Mouse (Mus musculus) kidney, embryonic 15.5 days (tissue): ENCODE results near the gene Srsf4. TPM values are rescaled to one million over a fixed set of nuclear protein-coding genes. Genes with fewer than 3 reads are reported as not detected.

Source experiments
- ATAC-seq: fragments of 200-750 bp; cut with Nextera tagmentation; replicated peaks from 2 replicates; pipeline ENCODE4 v1.8.0; 2017; ENCODE audit warnings: moderate TSS enrichment; ENCODE audit not compliant: low FRiP score
- H3K27ac ChIP-seq: fragments of 300-500 bp; sonication (generic); 2 replicates; pipeline ENCODE4 v1.5.1; 2015; ENCODE audit warnings: mild to moderate bottlenecking, inconsistent platforms
- H3K27me3 ChIP-seq: fragments of 300-500 bp; sonication (generic); 2 replicates; pipeline ENCODE4 v1.6.1; 2015; ENCODE audit warnings: inconsistent platforms
- H3K36me3 ChIP-seq: fragments of 300-500 bp; sonication (generic); 2 replicates; pipeline ENCODE4 v1.6.1; 2015; ENCODE audit warnings: inconsistent platforms
- H3K4me1 ChIP-seq: fragments of 300-500 bp; sonication (generic); 2 replicates; pipeline ENCODE4 v1.6.1; 2015; ENCODE audit warnings: inconsistent platforms
- H3K4me2 ChIP-seq: fragments of 300-500 bp; sonication (generic); 2 replicates; pipeline ENCODE4 v1.6.1; 2015; ENCODE audit warnings: moderate library complexity, mild to moderate bottlenecking, inconsistent platforms
- H3K4me3 ChIP-seq: fragments of 300-500 bp; sonication (generic); replicated peaks from 2 replicates; pipeline ENCODE4 v1.5.1; 2015; ENCODE audit warnings: mild to moderate bottlenecking, inconsistent platforms
- H3K9ac ChIP-seq: fragments of 300-500 bp; sonication (generic); 2 replicates; pipeline ENCODE4 v1.6.1; 2015; ENCODE audit warnings: mild to moderate bottlenecking, inconsistent platforms
- H3K9me3 ChIP-seq: fragments of 300-500 bp; sonication (generic); replicated peaks from 2 replicates; pipeline ENCODE4 v1.6.1; 2016; ENCODE audit warnings: inconsistent platforms
- WGBS: fragments of 180-500 bp; shearing (Covaris S2); methylation state at CpG from one replicate; pipeline ENCODE4 v1.1.7; 2015; ENCODE audit warnings: mixed read lengths; 5-methylcytosine and 5-hydroxymethylcytosine counted together
- polyA plus RNA-seq: library from polyadenylated mRNA; unstranded; fragments of >200 nt; fragmentation: Nextera tagmentation; extraction: Ambion mirVana; gene quantifications from 2 replicates; pipeline ENCODE4 v1.2.1, GENCODE M21; 2015

The Srsf4 gene
- polyA plus RNA-seq, 1 experiment from 2014 or later = 114 TPM

DNA sequence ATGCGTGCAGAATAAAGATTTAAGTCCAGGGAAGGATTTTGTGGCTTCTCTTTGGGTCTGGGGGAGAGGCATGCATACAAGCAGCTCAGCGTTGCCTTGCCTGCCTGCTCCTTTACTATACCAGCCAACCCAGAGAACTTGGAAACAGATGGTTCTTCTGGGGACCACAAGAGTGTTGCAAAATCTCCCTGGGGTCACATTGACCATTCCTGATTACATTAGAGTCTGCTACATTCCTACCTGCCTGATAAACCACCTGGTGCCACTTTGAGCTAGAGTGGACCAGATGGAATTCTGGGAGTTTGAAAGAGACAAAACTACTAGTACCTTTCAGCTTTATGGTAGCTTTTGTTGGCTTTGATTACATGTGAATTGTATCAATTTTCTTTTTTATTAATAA lies 3.4 kb downstream of the Srsf4 start:
- peaks cover 58% of the 10 kb centered on the region for H3K4me1 ChIP-seq

DNA sequence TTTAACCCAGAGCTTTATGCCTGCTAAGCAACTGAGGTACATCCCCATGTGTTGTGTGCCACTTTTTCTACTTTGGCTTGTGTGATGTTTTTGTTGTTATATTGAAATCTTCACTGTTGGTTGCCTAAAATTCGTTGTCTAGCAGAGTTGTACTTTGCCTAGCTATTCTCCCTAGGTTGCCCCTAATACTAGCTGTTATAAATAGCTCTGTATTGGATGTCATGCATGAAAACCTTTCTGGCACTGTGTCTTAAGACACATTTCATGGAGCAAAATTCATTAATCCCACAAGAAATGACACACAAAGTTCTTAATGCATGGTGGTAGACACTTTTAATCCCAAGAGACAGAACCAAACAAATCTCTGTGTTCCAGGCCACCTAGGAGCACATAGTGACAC lies 6.3 kb downstream of the Srsf4 start:
- Histone ChIP-seq H3K9ac (no peak overlapping the region), H3K27me3 (no peaks in the 10 kb centered on the region), H3K36me3 (0 out of 2 replicates have a peak, but pooled peaks cover 6% of the 10 kb centered on the region), H3K4me3 (no peak overlapping the region), H3K27ac (no peak overlapping the region), H3K9me3 (no peaks in the 10 kb centered on the region), H3K4me2 (no peak overlapping the region), H3K4me1 (peaks cover 51% of the 10 kb centered on the region)
- WGBS = 70% methylated on average over 1 of the region's 1 CpGs
- ATAC-seq = no peak

More for the DNA sequence above, 3.4 kb downstream of the Srsf4 start:
- Histone ChIP-seq H3K27me3 (no peaks in the 10 kb centered on the region), H3K4me3 (no peak overlapping the region), H3K36me3 (no peaks in the 10 kb centered on the region), H3K9me3 (no peaks in the 10 kb centered on the region), H3K9ac (no peak overlapping the region), H3K4me2 (0 out of 2 replicates have a peak overlapping the region, but pooled peaks have one; percentile 14), H3K27ac (no peak overlapping the region)
- no peak for ATAC-seq
- WGBS = 73% methylated on average over 2 of the region's 2 CpGs

DNA sequence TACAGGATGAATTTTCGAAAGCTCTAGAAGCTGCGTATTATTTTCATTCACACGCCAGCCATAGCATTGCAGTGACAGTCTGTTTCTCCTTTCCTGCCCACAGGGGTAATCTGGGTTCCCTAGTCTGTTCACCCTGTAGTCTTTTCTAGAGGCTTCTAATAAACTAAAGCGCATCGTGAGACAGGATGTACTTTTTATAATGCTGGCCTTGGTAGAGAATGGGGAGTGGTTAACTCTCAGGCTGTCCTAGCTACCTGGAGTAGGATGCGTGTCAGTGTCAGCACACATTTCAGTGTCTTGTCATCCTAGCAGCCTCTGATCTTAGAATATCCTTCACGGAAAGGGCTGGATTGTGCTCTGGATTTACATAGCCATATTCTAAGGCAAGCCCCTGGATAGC lies 7.9 kb downstream of the Srsf4 start:
- H3K4me1 ChIP-seq = peaks cover 38% of the 10 kb centered on the region
- H3K4me3 ChIP-seq = no peak overlapping the region
- H3K9ac ChIP-seq = no peak overlapping the region
- H3K27me3 ChIP-seq = no peaks in the 10 kb centered on the region
- peaks cover 22% of the 10 kb centered on the region for H3K36me3 ChIP-seq
- no peak overlapping the region for H3K27ac ChIP-seq
- H3K9me3 ChIP-seq = no peaks in the 10 kb centered on the region
- WGBS = 86% methylated on average over 7 of the region's 7 CpGs
- H3K4me2 ChIP-seq = no peak overlapping the region
- ATAC-seq = no peak

DNA sequence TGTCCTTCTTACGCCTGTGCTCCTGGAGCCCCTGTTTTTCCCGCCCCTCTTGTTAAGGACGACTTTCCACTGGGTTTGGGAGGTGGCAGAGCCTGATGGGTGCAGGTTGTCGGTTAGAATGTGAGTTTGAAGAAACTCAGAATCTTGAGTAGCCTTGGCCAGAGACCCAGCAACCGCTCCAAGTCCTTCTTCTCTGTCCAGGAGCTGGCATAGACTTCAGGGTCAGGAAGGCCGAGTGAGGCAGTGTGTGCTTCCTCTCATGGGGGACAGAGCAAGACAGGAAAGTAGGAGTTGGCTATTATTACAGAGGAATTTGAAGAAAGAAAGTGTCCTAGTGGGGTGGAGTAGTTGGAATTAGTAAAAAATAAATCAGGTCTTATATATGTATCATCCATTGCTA lies 10.2 kb downstream of the Srsf4 start:
- Histone ChIP-seq H3K4me2 (no peak overlapping the region), H3K27ac (no peak overlapping the region), H3K4me3 (no peak overlapping the region), H3K9ac (no peak overlapping the region), H3K27me3 (no peaks in the 10 kb centered on the region), H3K9me3 (no peaks in the 10 kb centered on the region), H3K36me3 (peaks cover 40% of the 10 kb centered on the region), H3K4me1 (peaks cover 20% of the 10 kb centered on the region)
- no peak for ATAC-seq
- whole genome bisulfite sequencing = 70% methylated on average over 6 of the region's 6 CpGs

DNA sequence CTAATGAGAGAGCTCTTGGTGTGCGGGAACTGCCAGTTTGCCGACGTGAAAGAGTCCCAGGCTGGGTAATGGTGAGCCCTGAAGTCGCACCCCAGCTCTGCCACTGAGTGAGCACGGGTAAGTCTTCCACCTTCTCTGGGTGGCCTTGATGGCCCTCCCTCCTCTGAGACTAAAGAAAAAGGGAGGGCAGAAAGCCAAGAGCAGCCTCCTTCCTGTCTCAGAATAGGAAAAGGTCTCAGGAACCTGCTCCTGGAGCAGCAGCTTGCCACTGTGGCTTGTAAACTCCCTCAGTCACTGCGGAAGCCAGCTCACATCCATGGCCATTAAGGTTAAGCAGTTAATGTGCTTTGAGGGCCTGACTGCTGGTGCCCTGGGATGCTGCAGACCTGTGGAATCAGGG lies 12.0 kb downstream of the Srsf4 start:
- H3K27ac ChIP-seq = no peak overlapping the region
- H3K4me3 ChIP-seq = no peak overlapping the region
- H3K4me2 ChIP-seq = no peak overlapping the region
- no peak for ATAC-seq
- 73% methylated on average over 6 of the region's 6 CpGs for WGBS
- H3K9me3 ChIP-seq = no peaks in the 10 kb centered on the region
- H3K4me1 ChIP-seq = peaks cover 11% of the 10 kb centered on the region; the same call in 1 of the 2 replicates
- peaks cover 44% of the 10 kb centered on the region for H3K36me3 ChIP-seq
- no peaks in the 10 kb centered on the region for H3K27me3 ChIP-seq
- H3K9ac ChIP-seq = no peak overlapping the region

DNA sequence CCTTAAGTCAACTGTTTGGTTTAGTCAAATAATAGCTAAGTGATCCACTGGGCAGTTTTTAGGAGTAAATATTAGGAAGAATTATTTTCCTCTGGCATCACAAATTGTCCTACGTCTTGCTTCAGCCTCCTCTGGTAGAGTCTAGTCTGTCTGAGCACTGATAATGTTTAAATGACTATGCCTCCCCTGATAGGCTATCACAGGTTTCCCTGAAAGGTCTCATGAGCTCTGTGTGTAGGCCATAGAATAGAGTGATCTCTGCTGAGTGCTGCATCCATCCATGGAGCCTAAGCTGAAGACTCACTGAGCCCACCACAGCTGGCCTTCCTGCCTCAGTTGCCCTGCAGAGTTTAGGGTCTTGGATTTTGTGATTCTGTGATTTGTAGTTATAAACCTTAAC lies 15.1 kb downstream of the Srsf4 start:
- H3K4me1 ChIP-seq = 0 out of 2 replicates have a peak, but pooled peaks cover 3% of the 10 kb centered on the region
- ATAC-seq = no peak
- H3K27ac ChIP-seq = no peak overlapping the region
- peaks cover 71% of the 10 kb centered on the region for H3K36me3 ChIP-seq
- no peaks in the 10 kb centered on the region for H3K9me3 ChIP-seq
- H3K4me3 ChIP-seq = no peak overlapping the region
- no peak overlapping the region for H3K9ac ChIP-seq
- H3K27me3 ChIP-seq = no peaks in the 10 kb centered on the region
- 90% methylated on average over 1 of the region's 1 CpGs for WGBS
- no peak overlapping the region for H3K4me2 ChIP-seq

DNA sequence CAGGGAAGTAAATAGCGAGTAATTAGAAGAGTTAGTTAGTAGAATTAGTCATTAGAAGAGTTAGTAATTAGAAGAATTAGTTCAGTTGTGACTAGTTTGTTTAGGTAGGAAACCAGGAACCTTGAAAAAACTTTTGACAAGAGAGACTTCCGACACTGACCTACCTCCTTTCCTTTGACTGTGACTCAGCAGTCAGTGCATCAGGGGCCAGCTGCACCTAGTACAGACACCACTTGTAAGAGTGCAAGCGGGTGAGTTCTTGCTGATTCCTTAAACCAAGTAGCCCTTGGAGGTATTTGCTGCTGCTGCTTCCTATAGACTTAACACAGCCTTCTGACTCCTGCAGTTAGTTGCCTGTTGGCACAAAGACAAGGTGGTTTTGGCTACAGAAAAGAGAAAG lies 17.3 kb downstream of the Srsf4 start:
- Histone ChIP-seq H3K4me3 (no peak overlapping the region), H3K27ac (no peak overlapping the region), H3K9me3 (no peaks in the 10 kb centered on the region), H3K27me3 (no peaks in the 10 kb centered on the region), H3K4me1 (no peaks in the 10 kb centered on the region), H3K36me3 (peaks cover 72% of the 10 kb centered on the region), H3K9ac (no peak overlapping the region), H3K4me2 (no peak overlapping the region)
- ATAC-seq = no peak
- WGBS = 85% methylated on average over 3 of the region's 3 CpGs

DNA sequence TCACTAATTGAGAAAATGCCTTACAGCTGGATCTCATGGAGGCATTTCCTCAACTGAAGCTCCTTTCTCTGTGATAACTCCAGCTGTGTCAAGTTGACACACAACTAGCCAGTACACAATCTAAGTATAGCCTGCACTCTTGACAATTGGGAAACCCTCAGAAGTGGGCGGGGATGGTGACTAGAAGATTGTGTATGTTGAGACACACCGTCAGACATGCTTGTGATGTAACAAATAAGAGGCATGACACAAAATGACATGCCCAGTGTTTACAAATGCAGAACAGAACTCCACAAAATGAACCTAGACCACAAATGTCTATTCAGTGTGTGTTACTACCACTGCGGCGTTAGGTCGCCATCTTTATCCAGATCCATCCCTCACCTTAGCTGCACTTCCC lies 23.7 kb downstream of the Srsf4 start:
- no peak overlapping the region for H3K27ac ChIP-seq
- no peak for ATAC-seq
- 96% methylated on average over 5 of the region's 5 CpGs for WGBS
- peaks cover 83% of the 10 kb centered on the region for H3K36me3 ChIP-seq
- no peak overlapping the region for H3K4me2 ChIP-seq
- no peak overlapping the region for H3K4me3 ChIP-seq
- H3K9ac ChIP-seq = no peak overlapping the region
- H3K9me3 ChIP-seq = no peaks in the 10 kb centered on the region
- no peaks in the 10 kb centered on the region for H3K4me1 ChIP-seq
- no peaks in the 10 kb centered on the region for H3K27me3 ChIP-seq

DNA sequence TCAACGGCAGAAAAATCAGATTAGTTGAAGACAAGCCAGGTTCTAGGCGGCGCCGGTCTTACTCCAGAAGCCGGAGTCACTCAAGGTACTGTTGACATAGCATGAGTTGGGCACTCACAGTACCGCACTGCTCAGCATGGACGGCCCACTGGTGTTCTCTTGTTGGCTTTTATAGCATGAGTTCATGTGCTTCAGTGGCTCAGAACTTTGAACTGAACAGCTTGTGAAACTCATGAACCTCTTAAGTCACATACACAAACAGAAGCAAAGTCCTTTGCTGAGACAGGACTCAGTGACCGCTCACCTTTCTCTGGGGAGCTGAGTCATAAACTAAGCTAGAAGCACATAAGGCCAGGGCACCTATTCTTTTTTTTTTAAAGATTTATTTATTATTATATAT lies 24.4 kb downstream of the Srsf4 start:
- no peaks in the 10 kb centered on the region for H3K4me1 ChIP-seq
- ATAC-seq = no peak
- no peak overlapping the region for H3K27ac ChIP-seq
- 94% methylated on average over 8 of the region's 8 CpGs for WGBS
- no peak overlapping the region for H3K9ac ChIP-seq
- H3K4me3 ChIP-seq = no peak overlapping the region
- H3K9me3 ChIP-seq = no peaks in the 10 kb centered on the region
- H3K36me3 ChIP-seq = peaks cover 83% of the 10 kb centered on the region
- H3K4me2 ChIP-seq = no peak overlapping the region
- H3K27me3 ChIP-seq = no peaks in the 10 kb centered on the region

DNA sequence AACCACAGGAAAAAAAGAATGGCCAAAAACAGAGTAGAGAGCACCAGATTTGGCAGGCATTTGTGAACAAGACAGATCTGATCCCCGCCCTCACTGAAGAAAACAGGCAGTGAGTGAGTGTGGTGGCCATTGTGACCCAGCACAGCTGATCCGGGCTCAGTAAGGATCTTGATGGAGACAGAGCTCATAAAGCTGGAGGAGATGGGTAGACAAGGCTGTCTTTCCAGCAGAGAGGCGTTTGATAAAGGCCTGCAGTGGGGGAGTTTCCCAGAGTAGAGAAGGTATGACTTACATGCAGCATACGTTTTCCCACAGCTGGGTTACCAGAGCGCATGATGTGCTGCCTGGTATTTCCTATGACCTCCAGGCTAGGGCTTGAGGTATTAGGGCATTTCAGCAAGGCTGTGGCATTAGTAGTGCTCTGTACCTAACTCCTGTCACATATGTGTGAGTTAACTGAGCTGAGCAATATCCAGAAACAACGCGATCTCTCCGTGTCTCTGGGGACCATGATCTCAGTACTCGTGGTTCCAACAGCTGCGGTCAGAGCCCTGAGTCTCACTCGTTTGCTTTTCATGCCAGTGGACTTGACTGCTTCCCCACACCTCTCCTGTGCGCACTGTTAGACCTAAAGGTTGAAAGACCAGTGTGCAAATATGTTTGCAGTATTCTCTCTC lies 25.2 kb downstream of the Srsf4 start:
- Histone ChIP-seq H3K4me3 (no peak overlapping the region), H3K27ac (no peak overlapping the region), H3K27me3 (no peaks in the 10 kb centered on the region), H3K4me1 (no peaks in the 10 kb centered on the region), H3K9ac (no peak overlapping the region), H3K36me3 (peaks cover 80% of the 10 kb centered on the region), H3K9me3 (no peaks in the 10 kb centered on the region), H3K4me2 (no peak overlapping the region)
- no peak for ATAC-seq
- WGBS = 78% methylated on average over 12 of the region's 12 CpGs

DNA sequence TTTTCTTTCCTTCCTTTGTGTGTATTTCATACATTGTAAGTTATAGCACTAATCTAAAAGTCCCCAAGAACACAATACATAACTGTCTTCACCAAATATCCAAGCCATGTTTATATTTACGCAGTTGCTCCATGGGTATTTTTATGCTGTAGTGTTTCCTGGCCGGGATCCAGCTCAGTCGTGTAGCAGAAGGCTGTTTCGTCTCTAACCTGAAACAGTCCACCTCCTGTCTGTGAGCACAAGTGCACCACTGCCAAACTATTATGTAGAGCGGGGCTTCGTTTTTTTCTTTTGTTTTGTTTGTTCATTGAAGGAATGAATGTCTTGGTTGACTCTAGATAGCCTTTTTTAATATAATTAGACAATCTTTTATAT lies 25.8 kb downstream of the Srsf4 start:
- Histone ChIP-seq H3K4me2 (no peak overlapping the region), H3K4me3 (no peak overlapping the region), H3K36me3 (peaks cover 80% of the 10 kb centered on the region), H3K4me1 (no peaks in the 10 kb centered on the region), H3K9ac (no peak overlapping the region), H3K27me3 (no peaks in the 10 kb centered on the region), H3K27ac (no peak overlapping the region), H3K9me3 (no peaks in the 10 kb centered on the region)
- WGBS = 84% methylated on average over 6 of the region's 6 CpGs
- no peak for ATAC-seq

DNA sequence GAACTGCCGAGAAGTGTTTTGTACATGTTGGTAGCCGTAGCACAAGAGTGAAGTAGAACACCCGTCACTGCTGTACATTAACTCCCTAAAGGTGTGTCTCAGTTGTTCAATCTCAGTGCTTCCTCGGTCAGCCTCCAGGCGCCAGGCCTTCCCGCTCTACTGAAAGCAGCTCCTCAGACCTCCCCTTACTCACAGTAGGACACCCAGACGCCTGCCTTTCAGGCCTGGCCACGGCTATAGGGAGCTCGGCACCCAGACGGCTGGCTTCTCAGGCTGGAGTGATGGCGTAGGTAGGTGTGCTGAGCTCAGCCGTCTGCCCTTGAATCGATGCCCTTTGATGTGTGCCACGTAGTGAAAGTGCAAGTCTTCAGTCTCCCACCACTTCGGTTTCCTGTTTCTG lies 27.7 kb downstream of the Srsf4 start:
- no peak for ATAC-seq
- no peaks in the 10 kb centered on the region for H3K27me3 ChIP-seq
- H3K4me2 ChIP-seq = no peak overlapping the region
- H3K9ac ChIP-seq = no peak overlapping the region
- H3K9me3 ChIP-seq = no peaks in the 10 kb centered on the region
- H3K4me3 ChIP-seq = no peak overlapping the region
- peaks cover 85% of the 10 kb centered on the region for H3K36me3 ChIP-seq
- 90% methylated on average over 15 of the region's 15 CpGs for WGBS
- no peaks in the 10 kb centered on the region for H3K4me1 ChIP-seq
- H3K27ac ChIP-seq = no peak overlapping the region

DNA sequence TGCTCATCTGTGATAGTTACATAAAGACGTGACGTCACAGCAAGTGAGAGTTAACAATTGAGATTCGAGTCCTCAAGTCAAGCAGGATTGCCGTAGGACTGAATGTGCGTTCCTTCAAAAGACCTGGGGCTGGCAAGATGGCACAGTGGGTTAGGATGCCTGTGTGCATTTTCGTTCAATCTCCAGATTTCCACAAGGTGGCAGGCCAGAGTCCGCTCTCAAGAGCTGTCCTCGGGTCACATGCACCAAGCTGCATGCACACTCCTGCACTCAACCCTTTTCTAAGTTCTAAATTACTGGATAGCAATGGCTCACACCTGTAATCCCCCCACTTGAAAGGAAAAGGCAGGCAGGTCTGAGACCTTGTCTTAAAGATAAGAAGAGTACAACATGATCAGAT lies 31.1 kb downstream of the Srsf4 start:
- Histone ChIP-seq H3K4me1 (no peaks in the 10 kb centered on the region), H3K9me3 (0 out of 2 replicates have a peak, but pooled peaks cover 5% of the 10 kb centered on the region), H3K27ac (no peak overlapping the region), H3K4me2 (no peak overlapping the region), H3K36me3 (peaks cover 60% of the 10 kb centered on the region), H3K27me3 (no peaks in the 10 kb centered on the region), H3K9ac (no peak overlapping the region), H3K4me3 (no peak overlapping the region)
- ATAC-seq = peak; percentile 11; the same call in 1 of the 2 replicates
- 60% methylated on average over 8 of the region's 8 CpGs for WGBS
